Mouse (Mus musculus): ENCODE measurements around the gene Plekhg6.

GRCm38 (mm10) chr6:125352811-125353210 is 27.8 kb downstream of the Plekhg6 start:
- TF ChIP-seq CTCF (IDR thresholded peaks at IDR 0.05; ENCODE audit: low read depth, low read length) (no peak), POLR2A (IDR thresholded peaks at IDR 0.05; ENCODE audit: extremely low read depth, insufficient read depth, low read length) (no peak)
